Mouse (Mus musculus) olfactory bulb, adult 2 months (tissue): ENCODE data around the gene Bmpr1b.

ENCODE experiments used
- CTCF ChIP-seq: fragments of 200-500 bp; IDR thresholded peaks from 2 replicates; pipeline ENCODE4 v1.5.1; 2012; ENCODE audit warnings: low read depth, mild to moderate bottlenecking, low read length, moderate library complexity; ENCODE audit not compliant: insufficient read depth
- POLR2A ChIP-seq: fragments of 200-500 bp; IDR thresholded peaks from 2 replicates; pipeline ENCODE4 v1.6.1; 2012; ENCODE audit warnings: mild to moderate bottlenecking, low read depth, low read length, moderate library complexity; ENCODE audit not compliant: insufficient read depth

GRCm38 (mm10) chr3:142212186-142212585 lies 43.0 kb upstream of the Bmpr1b start:
- TF ChIP-seq POLR2A (no peak), CTCF (no peak)
